Mouse (Mus musculus) kidney, adult 2 months (tissue): ENCODE data around the gene Neurl4. TPM values are rescaled to one million over a fixed set of nuclear protein-coding genes. Genes with fewer than 3 reads are reported as not detected.

Experiments used
- DNase-seq: peaks from one replicate; pipeline ENCODE4 v3.0.0; 2021
- H3K27ac ChIP-seq: fragments of 200-500 bp; 2 replicates; pipeline ENCODE4 v1.5.1; 2012; ENCODE audit warnings: low read depth, low read length, control low read depth, inconsistent platforms; ENCODE audit not compliant: insufficient read depth
- H3K27me3 ChIP-seq: fragments of 200-500 bp; replicated peaks from 2 replicates; pipeline ENCODE4 v1.6.1; 2012; ENCODE audit warnings: mild to moderate bottlenecking, moderate library complexity, low read length, inconsistent platforms; ENCODE audit not compliant: control insufficient read depth, insufficient read depth
- H3K36me3 ChIP-seq: fragments of 200-500 bp; 2 replicates; pipeline ENCODE4 v1.6.1; 2012; ENCODE audit warnings: mild to moderate bottlenecking, moderate library complexity, low read length, inconsistent platforms; ENCODE audit not compliant: control insufficient read depth, insufficient read depth
- H3K4me1 ChIP-seq: fragments of 200-500 bp; 2 replicates; pipeline ENCODE4 v1.6.1; 2011; ENCODE audit warnings: low read length; ENCODE audit not compliant: control insufficient read depth, insufficient read depth
- H3K4me3 ChIP-seq: fragments of 200-500 bp; 2 replicates; pipeline ENCODE4 v1.5.1; 2011; ENCODE audit warnings: mild to moderate bottlenecking, low read depth, low read length, control low read depth; ENCODE audit not compliant: insufficient read depth
- CTCF ChIP-seq: fragments of 200-500 bp; conservative IDR thresholded peaks from 2 replicates; pipeline ENCODE4 v1.5.1; 2011; ENCODE audit warnings: low read depth, mild to moderate bottlenecking, control low read depth, low read length, moderate library complexity, mixed read lengths; ENCODE audit not compliant: insufficient read depth, insufficient read length
- POLR2A ChIP-seq: fragments of 200-500 bp; IDR thresholded peaks from one replicate; pipeline ENCODE4 v1.6.1; 2011; ENCODE audit warnings: low read depth, low read length, control low read depth
- WGBS: fragments of 180-500 bp; shearing (Covaris S2); methylation state at CpG from one replicate; pipeline ENCODE4 v1.1.7; 2018; 5-methylcytosine and 5-hydroxymethylcytosine counted together
- polyA plus RNA-seq: library from polyadenylated mRNA; depleted of rRNA; stranded (reverse); fragments of >200 nt; gene quantifications from 2 replicates; pipeline ENCODE4 v1.2.3, GENCODE M21; 2012

Gene Neurl4
- polyA plus RNA-seq, 1 experiment: 72.0 TPM

GRCm38 (mm10) chr11:69876867-69877266 lies 24.0 kb upstream of the Neurl4 start:
- peak; percentile 87 for DNase-seq
- Histone ChIP-seq H3K4me1 (peaks cover 14% of the 10 kb centered on the region; the same call in 1 of the 2 replicates), H3K27ac (no peak overlapping the region)

DNA sequence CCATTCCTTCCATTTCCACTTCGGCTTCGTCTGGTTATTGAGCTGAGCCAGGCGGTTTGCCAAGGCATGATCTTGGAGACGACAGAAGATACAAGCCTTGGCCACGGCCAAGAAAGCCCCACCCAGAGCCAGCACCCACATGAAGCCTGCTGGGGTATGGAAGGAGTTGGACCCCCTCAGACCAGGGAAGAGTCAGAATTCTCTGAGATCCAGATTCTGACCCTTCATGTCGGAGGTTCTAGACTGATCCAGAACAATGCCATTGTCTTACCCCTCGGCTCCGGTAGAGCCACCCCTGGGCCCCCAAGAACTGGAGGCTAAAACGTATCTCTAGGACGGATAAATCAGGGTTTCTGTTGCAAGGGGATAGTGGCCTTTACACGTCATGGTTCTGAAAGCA lies 23.0 kb upstream of the Neurl4 start, which contains the start of gene Tmem95:
Tmem95 (minus strand) TSS at position 141 of the 400 bp plus-strand sequence.
- DNase-seq: no peak
- no peak for TF ChIP-seq POLR2A
- no peak for TF ChIP-seq CTCF
- no peaks in the 10 kb centered on the region for H3K36me3 ChIP-seq
- 84% methylated on average over 11 of the region's 11 CpGs for WGBS
- H3K4me1 ChIP-seq: peaks cover 14% of the 10 kb centered on the region; the same call in 1 of the 2 replicates
- no peak within 1 kb of the TSS for H3K27ac ChIP-seq
- no peaks in the 10 kb centered on the region for H3K27me3 ChIP-seq
- no peak within 1 kb of the TSS for H3K4me3 ChIP-seq

More at GRCm38 (mm10) chr11:69876867-69877266, 24.0 kb upstream of the Neurl4 start:
- H3K36me3 ChIP-seq: no peaks in the 10 kb centered on the region
- no peaks in the 10 kb centered on the region for H3K27me3 ChIP-seq
- H3K4me3 ChIP-seq: no peak overlapping the region
- TF ChIP-seq POLR2A (no peak), CTCF (peak; percentile 90)
- WGBS: 3% methylated on average over 12 of the region's 12 CpGs

GRCm38 (mm10) chr11:69878399-69878798 lies 22.5 kb upstream of the Neurl4 start:
- H3K36me3 ChIP-seq: no peaks in the 10 kb centered on the region
- no peak overlapping the region for H3K4me3 ChIP-seq
- peaks cover 14% of the 10 kb centered on the region; the same call in 1 of the 2 replicates for H3K4me1 ChIP-seq
- no peak for DNase-seq
- H3K27me3 ChIP-seq: no peaks in the 10 kb centered on the region
- WGBS: 79% methylated on average over 3 of the region's 3 CpGs
- TF ChIP-seq CTCF (no peak), POLR2A (no peak)
- H3K27ac ChIP-seq: no peak overlapping the region

- no peak overlapping the region for H3K4me3 ChIP-seq
- 78% methylated on average over 6 of the region's 6 CpGs for WGBS
- H3K4me1 ChIP-seq: peaks cover 14% of the 10 kb centered on the region; the same call in 1 of the 2 replicates
- no peaks in the 10 kb centered on the region for H3K36me3 ChIP-seq
- no peak overlapping the region for H3K27ac ChIP-seq
- no peak for DNase-seq
- no peaks in the 10 kb centered on the region for H3K27me3 ChIP-seq
- TF ChIP-seq CTCF: no peak
- no peak for TF ChIP-seq POLR2A
Measured at GRCm38 (mm10) chr11:69878952-69879351, 21.9 kb upstream of the Neurl4 start.

DNA sequence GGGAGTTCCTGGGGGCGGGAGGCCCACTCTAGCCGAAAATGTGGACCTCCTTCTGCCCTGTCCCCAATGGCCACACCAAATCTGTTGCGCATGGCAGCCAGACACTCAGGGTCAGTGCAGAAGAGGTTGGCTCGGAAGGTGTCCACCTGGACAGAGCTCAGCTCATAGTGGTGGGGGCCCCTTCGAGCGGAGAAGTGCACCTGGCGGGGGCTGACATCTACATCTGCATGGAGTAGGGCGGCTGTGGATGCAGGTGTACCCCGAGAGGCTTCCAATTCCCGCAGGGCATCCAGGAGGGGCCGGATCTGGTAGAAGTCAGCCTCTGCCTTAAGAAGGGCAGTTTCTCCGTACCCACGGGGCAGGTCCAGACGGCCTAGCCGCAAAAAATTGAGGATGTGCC lies 21.2 kb upstream of the Neurl4 start:
- Histone ChIP-seq H3K27me3 (no peaks in the 10 kb centered on the region), H3K27ac (peak overlapping the region; percentile 36; the same call in 1 of the 2 replicates), H3K4me3 (peak overlapping the region; percentile 73), H3K4me1 (peaks cover 14% of the 10 kb centered on the region; the same call in 1 of the 2 replicates), H3K36me3 (no peaks in the 10 kb centered on the region)
- DNase-seq: no peak
- WGBS: 53% methylated on average over 15 of the region's 15 CpGs
- TF ChIP-seq POLR2A (no peak), CTCF (no peak)

GRCm38 (mm10) chr11:69880506-69880852 lies 20.4 kb upstream of the Neurl4 start:
- DNase-seq: peak; percentile 89
- H3K27me3 ChIP-seq: no peaks in the 10 kb centered on the region
- peak overlapping the region; percentile 92 for H3K27ac ChIP-seq
- no peaks in the 10 kb centered on the region for H3K36me3 ChIP-seq
- peak overlapping the region; percentile 73 for H3K4me3 ChIP-seq
- TF ChIP-seq CTCF (peak; percentile 78), POLR2A (no peak)
- peaks cover 14% of the 10 kb centered on the region; the same call in 1 of the 2 replicates for H3K4me1 ChIP-seq
- under 1% methylated on average over 18 of the region's 18 CpGs for WGBS

DNA sequence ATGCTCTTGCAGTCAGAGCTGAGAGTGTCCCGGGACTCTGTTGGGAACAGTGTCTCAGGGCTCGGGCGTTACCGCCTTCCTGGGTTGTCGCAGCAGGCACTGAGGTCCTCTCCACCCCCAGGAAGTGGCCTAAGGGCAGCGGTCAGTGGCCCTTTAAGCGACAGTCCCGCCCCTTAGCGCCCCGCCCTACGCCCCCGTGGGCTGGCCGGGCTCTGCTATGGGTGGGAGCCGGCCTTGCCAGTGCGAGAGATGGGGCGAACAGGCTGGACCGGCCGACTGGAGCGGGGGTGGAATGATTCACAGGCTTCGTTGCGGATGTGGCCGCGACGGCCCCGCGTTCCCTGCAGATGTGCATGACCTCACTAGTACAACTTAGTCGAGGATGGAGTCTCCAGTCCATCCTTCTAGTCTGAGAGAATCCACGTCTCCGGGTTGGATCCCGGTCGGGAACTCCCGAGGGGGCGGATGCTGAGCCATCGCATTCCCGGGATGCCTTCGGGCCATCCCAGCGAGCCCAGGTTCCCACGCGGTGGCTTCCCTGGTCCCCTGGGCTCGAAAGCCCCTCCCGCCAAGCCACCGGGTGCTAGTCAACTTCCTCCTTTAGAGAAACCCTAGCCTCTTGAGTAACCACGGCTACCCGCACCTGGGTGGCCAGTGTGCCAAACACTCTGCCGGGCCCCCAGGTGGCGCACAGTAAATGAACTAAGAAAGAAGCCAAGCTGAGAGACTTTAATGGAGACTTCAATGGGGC lies 19.8 kb upstream of the Neurl4 start, which contains the start of gene Kctd11:
Kctd11 (minus strand) TSS at position 554 of the 751 bp plus-strand sequence.
- WGBS: under 1% methylated on average over 46 of the region's 46 CpGs
- Histone ChIP-seq H3K36me3 (no peaks in the 10 kb centered on the region), H3K27ac (peak within 1 kb of the TSS; percentile 92), H3K27me3 (no peaks in the 10 kb centered on the region), H3K4me1 (peaks cover 14% of the 10 kb centered on the region; the same call in 1 of the 2 replicates), H3K4me3 (peak within 1 kb of the TSS; percentile 73)
- TF ChIP-seq CTCF (peak; percentile 29; the same call in 1 of the 2 replicates), POLR2A (peak; percentile 56)
- peak; percentile 96 for DNase-seq
